Mouse (Mus musculus) small intestine, adult 2 months (tissue): ENCODE measurements at regions not wholly inside any gene's neighbourhood (a gene's known extent, or its start where the extent isn't known, plus 50 kb on each side); places are given as distances from the start of the nearest gene placed in this dataset.
A peak's percentile ranks its signal among the peaks of the same experiment; 100 is the strongest.

ENCODE experiments used
- H3K27ac ChIP-seq: fragments of 200-500 bp; 2 replicates; pipeline ENCODE4 v1.5.1; 2012; ENCODE audit warnings: low read depth, low read length, control low read depth, inconsistent platforms; ENCODE audit not compliant: insufficient read depth
- H3K27me3 ChIP-seq: fragments of 200-500 bp; 2 replicates; pipeline ENCODE4 v1.6.1; 2012; ENCODE audit warnings: mild to moderate bottlenecking, moderate library complexity, low read length, inconsistent platforms; ENCODE audit not compliant: control insufficient read depth, insufficient read depth
- H3K36me3 ChIP-seq: fragments of 200-500 bp; 2 replicates; pipeline ENCODE4 v1.6.1; 2012; ENCODE audit warnings: mild to moderate bottlenecking, low read length, control low read depth, inconsistent platforms; ENCODE audit not compliant: control insufficient read depth, insufficient read depth
- H3K4me1 ChIP-seq: fragments of 200-500 bp; 2 replicates; pipeline ENCODE4 v1.6.1; 2012; ENCODE audit warnings: low read length, inconsistent platforms, mixed read lengths; ENCODE audit not compliant: control insufficient read depth, insufficient read depth, insufficient read length
- H3K4me3 ChIP-seq: fragments of 200-500 bp; 2 replicates; pipeline ENCODE4 v1.5.1; 2012; ENCODE audit warnings: low read depth, mild to moderate bottlenecking, control low read depth, inconsistent platforms, low read length, moderate library complexity
- CTCF ChIP-seq: fragments of 200-500 bp; IDR thresholded peaks from 2 replicates; pipeline ENCODE4 v1.5.1; 2012; ENCODE audit warnings: low read depth, mild to moderate bottlenecking, control low read depth, inconsistent platforms, low read length, moderate library complexity, mixed read lengths; ENCODE audit not compliant: insufficient replicate concordance, insufficient read length; ENCODE audit errors: extremely low read depth
- POLR2A ChIP-seq: fragments of 200-500 bp; IDR thresholded peaks from 2 replicates; pipeline ENCODE4 v1.6.1; 2012; ENCODE audit warnings: low read depth, mild to moderate bottlenecking, control low read depth, inconsistent platforms, low read length, moderate library complexity
- WGBS: fragments of 180-500 bp; shearing (Covaris S2); methylation state at CpG from one replicate; pipeline ENCODE4 v1.1.7; 2018; 5-methylcytosine and 5-hydroxymethylcytosine counted together

DNA sequence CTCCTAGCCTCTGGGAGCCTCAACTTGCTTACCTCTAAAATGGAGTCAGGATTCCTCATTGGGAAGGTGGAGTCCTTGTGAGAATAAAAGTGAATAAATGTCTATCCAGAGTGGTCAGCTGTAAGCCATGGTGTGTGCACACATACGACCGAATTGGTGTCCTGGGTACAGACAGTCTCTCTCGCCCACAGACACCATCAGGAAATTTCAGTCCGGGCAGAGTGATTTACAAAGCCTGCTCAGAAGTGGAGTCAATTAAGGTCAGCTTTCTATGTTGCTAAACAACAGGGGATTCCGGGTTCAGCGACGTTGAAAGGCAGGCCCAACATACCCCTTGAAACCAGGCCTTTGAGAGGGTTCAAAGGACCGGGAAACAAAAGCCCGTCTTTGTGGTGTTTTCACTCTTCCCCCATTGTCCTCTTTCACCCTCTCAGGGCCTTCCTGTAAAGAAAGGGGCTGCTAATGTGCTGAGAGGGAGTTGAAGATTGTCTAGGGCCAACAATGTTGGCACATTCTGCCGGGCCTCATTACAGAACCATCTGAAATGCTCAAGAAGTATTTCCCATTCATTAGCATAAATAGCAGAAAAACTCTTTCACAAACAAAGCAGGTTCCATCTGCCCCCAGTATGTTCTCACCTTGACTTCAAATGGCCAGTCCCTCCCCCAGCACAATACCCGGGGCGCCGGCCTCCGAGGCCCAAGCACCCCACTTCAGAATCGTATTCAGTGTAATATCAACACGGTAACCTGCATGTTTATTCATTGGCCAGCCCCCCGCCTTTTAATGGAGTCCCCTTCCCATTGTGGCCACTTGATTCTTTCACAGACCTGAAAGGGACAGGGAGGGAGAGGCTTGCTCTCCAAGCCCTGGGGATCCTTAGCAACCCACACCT is 65.3 kb downstream of the Hes1 start:
- H3K4me3 ChIP-seq, result no peak overlapping the region
- no peaks in the 10 kb centered on the region for H3K27me3 ChIP-seq
- no peaks in the 10 kb centered on the region for H3K4me1 ChIP-seq
- H3K36me3 ChIP-seq, result no peaks in the 10 kb centered on the region
- 86% methylated on average over 17 of the region's 17 CpGs for WGBS
- H3K27ac ChIP-seq, result no peak overlapping the region
- TF ChIP-seq CTCF (no peak), POLR2A (no peak)

DNA sequence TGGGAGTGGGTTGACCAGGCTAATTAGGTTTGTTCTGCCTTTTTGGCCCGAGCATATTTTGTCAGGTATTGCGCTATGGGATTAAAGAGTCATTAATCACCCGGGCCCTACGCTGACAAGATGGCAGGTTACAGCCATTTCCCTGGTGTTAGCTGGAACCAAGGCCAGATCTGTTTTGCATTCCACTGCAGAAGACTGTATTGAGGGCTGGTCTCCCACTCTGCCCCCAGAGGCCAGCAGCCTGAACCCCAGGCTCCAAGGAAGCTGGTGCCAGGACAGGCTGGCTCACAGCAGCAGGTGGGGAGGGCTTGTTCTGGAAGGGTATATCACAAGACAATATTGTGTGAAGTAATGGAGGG is 65.9 kb downstream of the Hes1 start:
- WGBS, result 91% methylated on average over 4 of the region's 4 CpGs

DNA sequence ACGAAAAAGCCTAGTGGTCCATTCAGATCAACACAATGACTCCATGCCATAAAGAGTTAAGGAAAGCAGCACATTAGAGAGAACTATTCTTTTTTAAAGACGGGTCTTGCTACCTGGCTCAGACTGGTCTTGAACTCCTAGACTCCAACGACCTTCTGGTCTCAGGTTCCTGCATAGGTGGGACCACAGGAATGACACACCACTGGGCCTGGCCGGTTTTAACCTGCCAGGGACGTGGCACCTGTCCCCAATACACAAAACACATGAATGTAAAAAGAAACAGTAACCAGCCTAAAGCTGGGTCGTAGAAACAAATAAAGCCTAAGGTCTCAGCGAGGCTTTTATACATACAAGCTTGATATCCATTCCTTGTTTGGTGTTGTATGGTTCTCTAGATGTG is 67.9 kb downstream of the Hes1 start:
- Histone ChIP-seq H3K4me3 (no peak overlapping the region), H3K36me3 (no peaks in the 10 kb centered on the region), H3K4me1 (no peaks in the 10 kb centered on the region), H3K27me3 (no peaks in the 10 kb centered on the region), H3K27ac (no peak overlapping the region)
- no peak for TF ChIP-seq POLR2A
- 86% methylated on average over 7 of the region's 7 CpGs for WGBS

More for the DNA sequence above, 65.9 kb downstream of the Hes1 start:
- H3K27ac ChIP-seq, result no peak overlapping the region
- no peak overlapping the region for H3K4me3 ChIP-seq
- no peak for TF ChIP-seq POLR2A
- no peak for TF ChIP-seq CTCF
- H3K4me1 ChIP-seq, result no peaks in the 10 kb centered on the region
- no peaks in the 10 kb centered on the region for H3K36me3 ChIP-seq
- H3K27me3 ChIP-seq, result no peaks in the 10 kb centered on the region

DNA sequence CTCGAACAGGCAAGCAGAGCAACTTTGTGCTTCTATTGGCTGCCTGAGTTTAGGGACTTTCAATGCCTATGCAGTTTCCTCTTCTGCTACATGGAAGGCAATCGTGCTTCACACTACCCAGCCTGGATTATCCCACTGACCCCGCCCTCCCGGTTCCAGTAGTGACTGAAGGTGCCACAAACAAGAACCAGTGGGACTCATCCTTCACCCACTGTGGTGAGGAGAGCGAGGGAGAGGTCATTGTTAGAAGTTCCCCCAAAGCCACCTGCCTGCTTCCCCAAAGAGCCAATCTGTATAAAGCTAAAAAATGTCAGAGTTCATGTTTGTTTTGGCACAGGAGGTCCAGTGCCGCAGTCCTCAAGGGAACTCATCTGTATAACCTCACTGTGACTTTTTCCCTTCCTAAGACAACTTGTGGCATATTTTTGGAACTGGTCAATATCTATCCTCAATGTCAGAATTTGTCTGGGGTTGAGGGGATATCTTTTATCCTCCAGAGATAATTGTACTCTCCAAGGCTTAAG is 70.5 kb downstream of the Hes1 start:
- Histone ChIP-seq H3K27me3 (no peaks in the 10 kb centered on the region), H3K4me3 (no peak overlapping the region), H3K27ac (no peak overlapping the region), H3K4me1 (no peaks in the 10 kb centered on the region), H3K36me3 (no peaks in the 10 kb centered on the region)
- TF ChIP-seq POLR2A (no peak), CTCF (no peak)
- 33% methylated on average over 6 of the region's 6 CpGs for WGBS

DNA sequence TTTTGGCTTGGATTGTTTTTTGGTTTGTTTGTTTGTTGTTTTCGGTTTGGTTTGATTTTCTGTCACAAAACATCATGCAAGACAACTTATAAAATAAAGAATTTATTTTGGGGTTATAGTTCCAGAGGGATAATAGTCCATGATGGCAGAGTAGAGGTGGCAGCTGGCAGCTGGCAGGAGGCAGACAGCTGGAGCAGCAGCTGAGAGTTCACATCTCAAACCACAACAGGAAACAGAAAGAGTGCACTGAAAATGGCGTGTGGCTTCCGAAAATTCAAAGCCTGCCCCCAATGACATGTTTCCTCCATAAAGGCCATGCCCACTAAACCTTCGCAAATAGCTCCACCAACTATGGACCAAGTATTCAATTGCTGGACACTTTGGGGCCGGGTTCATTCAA is 72.7 kb downstream of the Hes1 start:
- H3K4me1 ChIP-seq, result no peaks in the 10 kb centered on the region
- H3K36me3 ChIP-seq, result no peaks in the 10 kb centered on the region
- WGBS, result 92% methylated on average over 5 of the region's 5 CpGs
- H3K27ac ChIP-seq, result no peak overlapping the region
- no peaks in the 10 kb centered on the region for H3K27me3 ChIP-seq
- no peak overlapping the region for H3K4me3 ChIP-seq
- TF ChIP-seq CTCF (no peak), POLR2A (no peak)

DNA sequence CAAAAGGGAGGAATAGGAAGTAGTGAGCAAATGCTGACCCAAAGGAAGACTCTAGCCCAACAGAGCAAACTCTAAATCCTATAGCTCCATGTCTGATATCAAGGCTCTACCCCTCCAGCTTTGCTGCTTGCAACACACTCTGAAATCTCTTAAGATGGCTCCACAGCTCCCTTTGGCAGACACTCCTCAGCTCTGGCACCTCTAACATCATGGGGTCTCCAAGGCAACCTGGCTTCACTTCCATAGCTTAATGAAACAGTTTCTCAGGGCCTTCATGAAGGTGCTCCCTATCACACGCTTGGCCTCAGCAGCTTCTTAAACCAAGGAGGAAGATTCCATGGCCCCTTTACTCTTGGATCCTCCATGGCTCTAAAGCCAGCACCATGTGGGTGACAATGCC is 73.6 kb downstream of the Hes1 start:
- 100% methylated on average over 1 of the region's 1 CpGs for WGBS
- Histone ChIP-seq H3K27ac (no peak overlapping the region), H3K27me3 (no peaks in the 10 kb centered on the region), H3K4me3 (no peak overlapping the region), H3K4me1 (no peaks in the 10 kb centered on the region), H3K36me3 (no peaks in the 10 kb centered on the region)
- TF ChIP-seq POLR2A (no peak), CTCF (no peak)

DNA sequence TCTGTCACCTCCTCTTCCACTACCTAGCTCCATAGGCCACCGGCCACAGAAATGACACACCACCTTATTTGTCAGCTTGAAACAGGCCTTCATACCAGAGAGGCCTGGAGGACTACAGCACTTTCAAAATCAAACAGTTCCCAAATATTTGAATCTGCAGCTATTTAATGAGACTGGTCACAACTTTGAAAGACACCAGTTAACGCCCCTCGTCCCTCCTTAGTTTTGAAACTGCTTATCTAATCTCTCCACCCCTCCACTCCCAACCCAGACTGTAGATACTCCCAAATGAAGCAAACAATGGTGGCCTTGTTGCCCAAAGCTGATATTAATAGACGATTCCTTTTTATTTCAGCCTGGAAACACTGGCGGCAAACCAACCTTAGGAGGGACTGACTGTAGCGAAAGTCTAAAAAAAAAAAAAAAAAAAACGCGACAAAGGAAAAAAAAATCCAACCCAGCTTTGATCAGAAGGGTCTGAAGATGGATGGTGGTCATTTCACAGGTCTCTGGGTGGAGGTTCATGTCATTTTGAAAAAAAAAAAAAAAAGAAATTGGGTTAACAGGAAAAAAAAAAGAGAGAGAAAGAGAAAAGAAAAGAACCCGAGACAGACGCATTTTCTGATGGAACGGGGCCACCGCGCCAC is 80.8 kb downstream of the Hes1 start:
- Histone ChIP-seq H3K4me1 (peaks cover 8% of the 10 kb centered on the region), H3K4me3 (peak overlapping the region; percentile 15), H3K27me3 (no peaks in the 10 kb centered on the region), H3K27ac (peak overlapping the region; percentile 4; the same call in 1 of the 2 replicates), H3K36me3 (no peaks in the 10 kb centered on the region)
- 13% methylated on average over 13 of the region's 13 CpGs for WGBS
- no peak for TF ChIP-seq POLR2A
- TF ChIP-seq CTCF, result no peak
